Mouse (Mus musculus): ENCODE data around the gene Taf3. TPM values are rescaled to one million over a fixed set of nuclear protein-coding genes. Genes with fewer than 3 reads are reported as not detected.

The Taf3 gene
- polyA plus RNA-seq, 1 experiment from 2014 or later, result 15.9 TPM

DNA sequence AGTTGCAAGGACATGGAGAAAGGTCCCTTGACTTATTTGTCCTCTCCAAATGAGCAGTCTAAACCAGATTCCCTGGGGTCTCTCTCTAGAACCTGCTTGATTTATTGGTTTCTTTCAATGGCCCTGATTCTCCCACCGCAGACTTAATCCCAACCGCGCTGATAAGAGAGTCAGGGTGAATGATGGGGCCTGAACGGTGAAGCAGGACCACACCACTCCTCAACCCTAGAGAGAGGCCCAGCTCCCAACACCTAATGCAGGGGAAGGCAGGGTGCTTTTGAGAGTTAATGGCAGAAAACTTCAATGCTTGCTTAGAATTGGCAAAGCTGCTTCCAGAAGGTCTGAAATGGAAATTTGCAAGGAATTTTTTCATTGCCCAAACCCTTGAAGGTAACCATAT lies 173.2 kb downstream of the Taf3 start:
- H3K4me2 ChIP-seq, result peak overlapping the region; percentile 28
- no peak overlapping the region for H3K9ac ChIP-seq (replicated peaks)
- no peak for ATAC-seq (ENCODE audit: insufficient number of reproducible peaks, insufficient read depth, low FRiP score, low TSS enrichment, low read depth)
- peaks cover 98% of the 10 kb centered on the region for H3K27me3 ChIP-seq
- 2% methylated on average over 4 of the region's 4 CpGs for WGBS
- no peak overlapping the region for H3K27ac ChIP-seq
- H3K9me3 ChIP-seq, result no peaks in the 10 kb centered on the region
- H3K4me1 ChIP-seq (replicated peaks), result peaks cover 40% of the 10 kb centered on the region
- H3K36me3 ChIP-seq, result no peaks in the 10 kb centered on the region
- H3K4me3 ChIP-seq (replicated peaks), result no peak overlapping the region

DNA sequence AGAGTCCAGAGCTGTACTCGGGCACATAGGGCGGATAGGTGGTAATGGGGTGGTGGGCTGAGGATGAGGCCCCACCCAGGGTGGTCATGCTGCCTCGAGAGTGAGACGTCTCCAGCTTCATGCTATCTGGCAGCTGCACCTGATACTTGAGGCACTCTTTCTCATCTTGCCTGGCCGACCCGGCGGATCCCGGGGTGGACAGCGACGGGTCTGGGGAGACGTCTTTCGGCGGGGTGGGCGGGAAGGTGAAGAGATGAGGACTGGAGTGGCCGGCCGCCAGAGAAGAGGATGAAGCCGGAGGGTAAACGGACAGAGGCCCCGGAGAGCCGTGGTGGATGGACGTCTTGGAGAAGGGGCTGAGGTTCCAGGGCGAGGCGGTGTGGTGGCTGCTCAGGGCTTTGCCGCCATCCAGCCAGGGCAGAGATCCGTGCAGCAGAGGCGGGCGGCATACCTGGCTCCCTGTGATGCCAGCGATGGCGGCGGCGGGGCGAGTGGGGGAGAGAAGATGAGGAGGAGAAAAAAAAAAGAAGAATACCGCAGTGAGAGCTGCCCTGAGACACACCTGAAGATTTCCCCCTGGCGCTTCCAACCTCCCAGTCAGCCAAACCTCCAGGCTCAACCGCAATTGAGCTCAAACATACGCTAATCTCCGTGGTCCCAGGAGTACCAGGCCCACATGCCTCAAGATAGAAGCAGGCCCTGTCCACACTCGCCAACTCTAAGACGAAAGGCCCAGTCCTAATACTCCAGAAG lies 173.8 kb downstream of the Taf3 start:
- no peaks in the 10 kb centered on the region for H3K9me3 ChIP-seq
- H3K27ac ChIP-seq, result no peak overlapping the region
- H3K4me3 ChIP-seq (replicated peaks), result peak overlapping the region; percentile 9; the same call in 1 of the 2 replicates
- peaks cover 98% of the 10 kb centered on the region for H3K27me3 ChIP-seq
- H3K4me2 ChIP-seq, result peak overlapping the region; percentile 28
- H3K9ac ChIP-seq (replicated peaks), result no peak overlapping the region
- no peaks in the 10 kb centered on the region for H3K36me3 ChIP-seq
- 7% methylated on average over 39 of the region's 39 CpGs for WGBS
- H3K4me1 ChIP-seq (replicated peaks), result peaks cover 39% of the 10 kb centered on the region
- no peak for ATAC-seq (ENCODE audit: insufficient number of reproducible peaks, insufficient read depth, low FRiP score, low TSS enrichment, low read depth)

DNA sequence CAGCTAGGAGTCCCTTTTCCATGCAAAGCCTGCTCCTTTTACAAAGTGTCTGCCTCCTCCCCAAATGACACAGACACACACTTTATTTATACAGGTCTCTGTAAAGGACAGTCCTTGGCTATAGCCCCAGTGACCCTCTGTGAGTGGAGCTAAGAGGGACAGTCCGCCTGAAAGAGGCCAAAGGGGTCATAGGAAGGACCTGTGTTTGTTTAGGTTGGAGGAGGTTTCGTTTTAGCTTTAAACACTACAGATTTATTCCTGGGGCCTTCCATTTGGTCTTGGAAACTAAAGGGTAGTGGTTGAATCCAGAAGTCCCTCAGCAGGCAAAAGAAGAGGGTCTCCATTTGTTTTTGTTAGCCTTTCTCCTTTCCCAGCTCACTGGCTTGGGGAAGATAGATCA lies 174.6 kb downstream of the Taf3 start:
- no peaks in the 10 kb centered on the region for H3K9me3 ChIP-seq
- ATAC-seq (ENCODE audit: insufficient number of reproducible peaks, insufficient read depth, low FRiP score, low TSS enrichment, low read depth), result no peak
- no peak overlapping the region for H3K4me2 ChIP-seq
- no peak overlapping the region for H3K27ac ChIP-seq
- H3K4me1 ChIP-seq (replicated peaks), result peaks cover 35% of the 10 kb centered on the region
- H3K4me3 ChIP-seq (replicated peaks), result no peak overlapping the region
- 23% methylated on average over 2 of the region's 2 CpGs for WGBS
- no peaks in the 10 kb centered on the region for H3K36me3 ChIP-seq
- no peak overlapping the region for H3K9ac ChIP-seq (replicated peaks)
- peaks cover 95% of the 10 kb centered on the region for H3K27me3 ChIP-seq

DNA sequence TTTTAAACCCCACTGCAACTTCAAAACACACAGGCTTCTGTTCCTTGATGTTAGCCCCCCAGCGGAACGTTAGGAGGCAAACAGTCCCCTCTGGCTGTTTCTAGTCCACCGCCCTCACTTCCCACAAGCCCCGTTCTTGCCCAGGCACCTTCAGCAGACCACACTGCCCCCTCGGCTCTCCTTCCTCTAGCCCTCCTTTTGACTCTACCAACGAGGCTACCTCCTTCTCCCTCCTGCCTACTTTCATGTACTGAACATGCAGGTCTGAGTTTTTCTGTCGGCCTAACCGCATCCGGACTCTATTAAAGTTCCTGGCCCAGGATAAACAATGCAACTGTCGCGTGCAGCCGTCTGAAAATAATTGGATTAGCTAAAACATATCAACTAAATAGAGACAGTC lies 175.7 kb downstream of the Taf3 start:
- ATAC-seq (ENCODE audit: insufficient number of reproducible peaks, insufficient read depth, low FRiP score, low TSS enrichment, low read depth), result no peak
- WGBS, result 6% methylated on average over 12 of the region's 12 CpGs
- H3K9ac ChIP-seq (replicated peaks), result no peak overlapping the region
- peaks cover 92% of the 10 kb centered on the region for H3K27me3 ChIP-seq
- peak overlapping the region; percentile 28 for H3K4me2 ChIP-seq
- H3K9me3 ChIP-seq, result no peaks in the 10 kb centered on the region
- no peak overlapping the region for H3K4me3 ChIP-seq (replicated peaks)
- H3K27ac ChIP-seq, result no peak overlapping the region
- no peaks in the 10 kb centered on the region for H3K36me3 ChIP-seq
- H3K4me1 ChIP-seq (replicated peaks), result peaks cover 27% of the 10 kb centered on the region

DNA sequence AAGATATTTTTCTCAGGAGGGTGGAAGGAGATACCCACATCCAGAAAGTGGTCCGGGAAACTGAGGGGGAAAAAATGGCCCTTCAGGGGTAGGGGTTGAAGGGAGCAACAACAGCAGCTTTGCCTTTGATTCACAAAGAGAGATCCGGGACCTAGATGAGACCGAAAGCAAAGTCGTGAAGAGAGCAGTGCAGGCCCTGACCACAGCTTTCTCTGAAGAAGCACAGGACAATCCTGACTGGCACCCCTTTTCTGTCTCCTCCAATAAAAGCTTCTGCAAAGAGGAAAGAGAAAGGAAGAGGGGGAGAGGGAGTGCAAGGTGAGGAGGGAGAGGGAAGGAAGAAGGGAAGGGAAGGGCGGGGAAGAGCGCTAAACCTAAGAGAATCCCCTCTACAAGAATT lies 176.6 kb downstream of the Taf3 start:
- H3K4me1 ChIP-seq (replicated peaks), result peaks cover 19% of the 10 kb centered on the region
- 25% methylated on average over 6 of the region's 6 CpGs for WGBS
- H3K9me3 ChIP-seq, result no peaks in the 10 kb centered on the region
- H3K27me3 ChIP-seq, result peaks cover 87% of the 10 kb centered on the region
- H3K27ac ChIP-seq, result no peak overlapping the region
- H3K36me3 ChIP-seq, result no peaks in the 10 kb centered on the region
- no peak for ATAC-seq (ENCODE audit: insufficient number of reproducible peaks, insufficient read depth, low FRiP score, low TSS enrichment, low read depth)
- no peak overlapping the region for H3K4me3 ChIP-seq (replicated peaks)
- H3K4me2 ChIP-seq, result no peak overlapping the region
- no peak overlapping the region for H3K9ac ChIP-seq (replicated peaks)

DNA sequence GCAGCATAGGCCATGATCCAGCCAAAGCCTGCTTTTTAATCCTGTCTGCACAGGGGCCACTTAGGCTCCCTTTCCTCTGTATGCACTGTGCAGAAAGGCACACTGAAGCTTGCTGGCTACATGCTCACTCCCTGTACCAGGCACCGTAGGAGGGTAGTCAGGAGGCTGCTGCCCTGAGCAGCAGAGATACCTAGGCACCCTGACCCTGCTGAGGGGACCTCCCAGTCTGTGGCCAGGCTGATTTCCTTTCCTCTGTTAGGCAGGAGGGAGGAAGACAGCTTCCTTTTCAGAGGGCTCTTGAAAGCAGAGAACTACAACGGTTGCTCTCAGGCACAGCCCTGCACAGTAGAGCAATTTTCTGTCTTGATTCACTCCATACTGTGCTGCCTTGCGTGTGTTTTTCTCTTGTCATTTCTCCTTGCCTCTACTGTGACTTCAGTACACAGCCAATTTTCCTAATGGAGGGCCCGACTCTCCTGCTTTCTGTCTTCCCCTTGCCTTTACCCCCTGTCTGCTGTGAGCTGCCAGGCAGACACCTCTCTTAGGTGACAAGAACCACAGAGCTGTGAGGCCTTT lies 177.2 kb downstream of the Taf3 start:
- no peak overlapping the region for H3K27ac ChIP-seq
- ATAC-seq (ENCODE audit: insufficient number of reproducible peaks, insufficient read depth, low FRiP score, low TSS enrichment, low read depth), result no peak
- 31% methylated on average over 4 of the region's 4 CpGs for WGBS
- H3K4me1 ChIP-seq (replicated peaks), result peaks cover 18% of the 10 kb centered on the region
- H3K9me3 ChIP-seq, result no peaks in the 10 kb centered on the region
- H3K36me3 ChIP-seq, result no peaks in the 10 kb centered on the region
- H3K4me2 ChIP-seq, result no peak overlapping the region
- no peak overlapping the region for H3K4me3 ChIP-seq (replicated peaks)
- H3K9ac ChIP-seq (replicated peaks), result no peak overlapping the region
- H3K27me3 ChIP-seq, result peaks cover 86% of the 10 kb centered on the region

DNA sequence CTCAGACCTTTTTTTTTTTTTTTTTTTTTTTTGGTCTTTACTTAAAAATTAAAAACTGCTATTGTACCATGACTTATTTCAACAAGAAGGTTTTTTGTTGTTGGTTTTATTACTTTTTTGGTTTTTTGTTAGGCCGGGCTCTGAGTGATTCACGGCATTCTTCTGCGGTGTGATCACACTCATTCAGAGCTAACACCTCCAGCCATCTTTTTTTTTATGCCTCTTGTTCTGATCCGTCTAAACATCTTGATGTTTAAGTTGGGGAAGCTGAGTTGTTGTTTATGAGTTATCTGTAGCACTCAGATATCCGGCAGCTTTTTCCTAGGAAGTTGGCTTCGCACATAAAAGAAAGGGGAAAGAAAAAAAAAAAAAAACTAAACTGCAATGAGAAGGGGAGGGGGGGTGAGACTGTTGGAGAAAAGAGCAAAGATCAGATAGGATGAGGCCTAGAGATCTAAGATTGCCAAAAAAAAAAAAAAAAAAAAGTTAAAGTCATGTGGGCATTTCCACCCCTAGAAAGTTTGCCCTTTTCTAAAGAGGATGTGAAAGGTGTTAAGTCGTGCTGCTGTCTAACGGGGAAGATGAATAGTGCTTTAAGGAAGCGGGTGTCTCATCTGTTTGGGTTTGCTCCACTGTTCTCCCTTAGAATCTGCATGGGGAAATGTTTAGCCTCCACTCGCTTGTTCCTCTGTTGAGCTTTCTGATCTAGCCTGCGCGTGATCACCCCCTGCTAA lies 181.1 kb downstream of the Taf3 start:
- no peaks in the 10 kb centered on the region for H3K36me3 ChIP-seq
- no peaks in the 10 kb centered on the region for H3K9me3 ChIP-seq
- no peak for ATAC-seq (ENCODE audit: insufficient number of reproducible peaks, insufficient read depth, low FRiP score, low TSS enrichment, low read depth)
- 54% methylated on average over 12 of the region's 12 CpGs for WGBS
- peaks cover 46% of the 10 kb centered on the region for H3K27me3 ChIP-seq
- no peak overlapping the region for H3K4me2 ChIP-seq
- no peak overlapping the region for H3K9ac ChIP-seq (replicated peaks)
- no peak overlapping the region for H3K27ac ChIP-seq
- H3K4me1 ChIP-seq (replicated peaks), result peaks cover 4% of the 10 kb centered on the region; the same call in 1 of the 2 replicates
- H3K4me3 ChIP-seq (replicated peaks), result no peak overlapping the region

Other genes starting within 250 kb of the Taf3 start
- gene 4930412O13Rik, start 167.3 kb downstream of the Taf3 start, polyA plus RNA-seq (2016; fragmentation: Nextera tagmentation; extraction: Ambion mirVana), result 0.35 TPM in 1 of 2 replicates, not detected in the other
- gene 9230102O04Rik, start 159.1 kb downstream of the Taf3 start, polyA plus RNA-seq (2016; fragmentation: Nextera tagmentation; extraction: Ambion mirVana), result 0.55 TPM in 1 of 2 replicates, not detected in the other
- 4.2 and 5.0 TPM in 2 replicates for gene Gata3, start 158.6 kb downstream of the Taf3 start, polyA plus RNA-seq (2016; fragmentation: Nextera tagmentation; extraction: Ambion mirVana)
- gene Atp5c1, start 31.9 kb upstream of the Taf3 start, polyA plus RNA-seq (2016; fragmentation: Nextera tagmentation; extraction: Ambion mirVana), result 507 and 512 TPM in 2 replicates
- 31.5 and 32.9 TPM in 2 replicates for gene Kin, start 32.0 kb upstream of the Taf3 start, polyA plus RNA-seq (2016; fragmentation: Nextera tagmentation; extraction: Ambion mirVana)
- gene Itih2, start 82.8 kb upstream of the Taf3 start, polyA plus RNA-seq (2016; fragmentation: Nextera tagmentation; extraction: Ambion mirVana), result 0.16 and 0.35 TPM in 2 replicates
- 2.8 TPM in 2 replicates for gene Itih5, start 105.0 kb upstream of the Taf3 start, polyA plus RNA-seq (2016; fragmentation: Nextera tagmentation; extraction: Ambion mirVana)

All from limb, embryonic 12.5 days (tissue).